Mouse (Mus musculus) lung, adult 2 months (tissue): Measurements from ENCODE around the gene Anxa6.

Source experiments
- CTCF ChIP-seq: fragments of 200-500 bp; IDR thresholded peaks from 2 replicates; pipeline ENCODE4 v1.5.1; 2011; ENCODE audit warnings: mild to moderate bottlenecking, low read length, control low read depth; ENCODE audit not compliant: insufficient read depth
- POLR2A ChIP-seq: fragments of 200-500 bp; IDR thresholded peaks from 2 replicates; pipeline ENCODE4 v1.6.1; 2011; ENCODE audit warnings: low read depth, mild to moderate bottlenecking, control low read depth, low read length, borderline replicate concordance; ENCODE audit errors: extremely low read depth

DNA sequence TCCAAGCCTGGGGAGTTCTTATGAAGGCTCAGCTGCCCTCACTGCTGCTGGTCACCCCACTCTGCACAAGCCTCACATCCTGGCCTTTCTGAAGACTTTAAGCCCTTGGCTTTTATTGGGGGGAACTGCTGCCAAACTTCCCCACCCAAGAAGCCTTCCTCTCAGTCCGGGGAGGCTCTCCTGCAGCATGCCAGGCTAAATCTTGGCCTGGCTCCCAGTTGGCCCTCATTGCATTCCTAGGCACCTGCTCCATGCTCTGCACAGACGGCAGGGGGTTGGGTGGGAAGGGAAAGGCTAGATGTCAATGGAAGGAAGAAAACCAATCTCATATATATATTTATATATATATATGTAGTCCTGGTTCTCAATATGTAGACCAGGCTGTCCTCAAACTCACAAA is 42.4 kb upstream of the Anxa6 start:
- TF ChIP-seq POLR2A (no peak), CTCF (no peak)
